Mouse (Mus musculus): Measurements from ENCODE around the gene Tgfb1. TPM values are rescaled to one million over a fixed set of nuclear protein-coding genes. Genes with fewer than 3 reads are reported as not detected.
A peak's percentile ranks its signal among the peaks of the same experiment; 100 is the strongest.
"Not testable (repeated sequence)": the region's sequence is repeated elsewhere in the genome, so short reads cannot be mapped to it uniquely, and the experiment has no call there.

Tgfb1 gene
- total RNA-seq, 2 experiments from 2014 or later: 47.3 to 48.9 TPM

- DNase-seq (ENCODE audit: low spot score in 2 of 2): no peak
These were observed 17.1 kb downstream of the Tgfb1 start for GRCm38 (mm10) chr7:25703793-25704494.

GRCm38 (mm10) chr7:25704716-25705364, 18.0 kb downstream of the Tgfb1 start:
- no peak for DNase-seq (ENCODE audit: low spot score in 2 of 2)

DNA sequence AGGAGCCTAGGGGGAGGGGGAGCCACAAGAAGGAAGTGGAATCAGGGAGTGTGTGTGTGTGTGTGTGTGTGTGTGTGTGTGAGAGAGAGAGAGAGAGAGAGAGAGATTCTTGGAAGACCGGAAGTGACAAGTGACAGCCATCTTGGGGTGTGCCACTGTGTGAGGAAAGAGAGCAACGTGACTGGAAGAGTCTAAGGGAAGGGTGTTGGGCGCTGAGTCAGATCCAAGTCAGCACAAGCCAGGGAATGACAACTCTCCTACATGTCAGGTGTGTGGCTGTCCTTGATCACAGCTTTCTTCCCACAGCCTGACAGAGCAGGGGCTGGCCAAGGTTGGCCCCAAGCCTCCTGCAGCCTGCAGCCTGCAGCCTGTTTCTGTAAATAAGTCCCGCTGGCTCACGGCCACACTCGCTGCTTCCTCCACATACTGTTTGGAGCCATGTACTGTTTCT, 19.0 kb downstream of the Tgfb1 start:
- DNase-seq (ENCODE audit: low spot score in 2 of 2): no peak

- no peak for DNase-seq (ENCODE audit: low spot score in 2 of 2)
These were observed 19.9 kb downstream of the Tgfb1 start for GRCm38 (mm10) chr7:25706578-25707170.

- no peak for DNase-seq (ENCODE audit: low spot score in 2 of 2)
These were observed 20.9 kb downstream of the Tgfb1 start for GRCm38 (mm10) chr7:25707581-25708292.

DNA sequence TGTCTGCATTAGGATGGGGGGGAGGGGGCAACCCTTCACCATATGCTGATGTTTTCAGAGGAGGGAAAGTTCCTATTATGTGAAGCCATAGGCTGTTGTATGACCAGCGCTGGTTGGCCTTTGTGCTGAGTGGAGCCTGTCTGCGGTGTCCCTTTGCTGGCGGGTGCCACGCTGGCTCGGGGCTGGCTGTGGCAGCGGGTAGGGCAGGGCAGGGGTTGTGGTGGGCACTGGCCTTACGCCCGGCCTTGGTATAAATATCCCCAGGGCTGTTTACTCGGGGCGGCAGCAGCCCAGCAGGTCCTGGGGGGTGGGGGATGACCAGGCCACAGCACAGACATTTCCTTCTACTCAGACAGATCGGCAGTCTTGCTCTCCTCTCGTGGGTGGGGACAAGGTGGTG, 23.2 kb downstream of the Tgfb1 start:
- DNase-seq (ENCODE audit: low spot score in 2 of 2): no peak

- DNase-seq (ENCODE audit: low spot score in 2 of 2): no peak
These were observed 23.8 kb downstream of the Tgfb1 start for GRCm38 (mm10) chr7:25710519-25711130.

- no peak for DNase-seq (ENCODE audit: low spot score in 2 of 2)
These were observed 24.4 kb downstream of the Tgfb1 start for GRCm38 (mm10) chr7:25711165-25711564.

DNA sequence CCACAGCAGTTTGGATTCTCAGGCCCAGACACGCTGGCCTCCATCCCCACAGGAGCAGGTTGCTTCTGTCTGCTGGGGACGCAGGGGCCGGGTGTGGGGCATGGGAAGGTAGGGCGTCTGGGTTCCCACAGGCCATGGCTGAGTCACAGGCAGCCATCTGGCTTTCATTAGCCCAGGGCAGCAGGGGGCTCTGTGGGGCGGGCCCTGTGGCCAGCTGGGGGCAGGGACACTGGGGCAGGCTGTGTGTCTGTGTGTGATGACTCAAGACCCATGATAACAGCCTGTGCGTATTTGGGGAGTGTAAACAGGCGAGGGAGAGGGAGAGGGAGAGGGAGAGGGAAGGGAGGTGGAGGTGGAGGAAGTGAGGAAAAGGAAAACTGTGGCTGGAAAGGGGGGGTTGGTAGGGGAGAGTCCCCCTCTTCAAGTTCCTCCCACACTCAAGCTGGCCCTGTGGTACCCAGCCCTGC, 25.0 kb downstream of the Tgfb1 start:
- no peak for DNase-seq (ENCODE audit: low spot score in 2 of 2)

GRCm38 (mm10) chr7:25712801-25713200, 26.0 kb downstream of the Tgfb1 start:
- no peak for DNase-seq (ENCODE audit: low spot score in 2 of 2)

- no peak for DNase-seq (ENCODE audit: low spot score in 2 of 2)
These were observed 27.8 kb downstream of the Tgfb1 start for GRCm38 (mm10) chr7:25714581-25714980.

DNA sequence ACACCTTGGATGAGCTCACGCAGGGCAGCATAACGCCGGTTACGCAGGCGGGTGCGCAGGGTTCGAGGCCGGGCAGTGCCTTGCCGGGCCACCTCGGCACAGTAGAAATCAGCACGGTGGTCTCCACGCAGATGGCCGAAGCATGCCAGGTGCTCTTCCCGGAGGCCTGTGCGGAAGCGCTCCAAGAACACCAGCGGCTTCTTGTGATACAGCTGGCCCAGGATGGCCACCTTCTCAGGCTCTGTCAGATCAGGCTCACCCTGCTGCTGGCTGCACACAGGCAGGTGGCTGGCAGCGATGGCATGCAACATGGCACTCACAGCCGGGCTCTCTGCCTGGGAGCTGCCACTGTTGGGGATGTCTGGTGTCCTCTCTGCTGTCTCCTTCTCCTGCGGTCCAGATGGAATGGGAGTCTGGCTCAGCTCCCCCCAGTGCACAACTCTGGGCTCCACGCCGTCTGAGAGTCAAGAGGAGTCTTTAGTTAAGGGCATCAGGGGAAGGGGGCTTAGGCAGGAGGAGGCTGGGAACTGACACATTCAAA, 29.0 kb downstream of the Tgfb1 start:
- no peak for DNase-seq (ENCODE audit: low spot score in 2 of 2)

- no peak for DNase-seq (ENCODE audit: low spot score in 2 of 2)
These were observed 30.7 kb downstream of the Tgfb1 start for GRCm38 (mm10) chr7:25717478-25717877.

DNA sequence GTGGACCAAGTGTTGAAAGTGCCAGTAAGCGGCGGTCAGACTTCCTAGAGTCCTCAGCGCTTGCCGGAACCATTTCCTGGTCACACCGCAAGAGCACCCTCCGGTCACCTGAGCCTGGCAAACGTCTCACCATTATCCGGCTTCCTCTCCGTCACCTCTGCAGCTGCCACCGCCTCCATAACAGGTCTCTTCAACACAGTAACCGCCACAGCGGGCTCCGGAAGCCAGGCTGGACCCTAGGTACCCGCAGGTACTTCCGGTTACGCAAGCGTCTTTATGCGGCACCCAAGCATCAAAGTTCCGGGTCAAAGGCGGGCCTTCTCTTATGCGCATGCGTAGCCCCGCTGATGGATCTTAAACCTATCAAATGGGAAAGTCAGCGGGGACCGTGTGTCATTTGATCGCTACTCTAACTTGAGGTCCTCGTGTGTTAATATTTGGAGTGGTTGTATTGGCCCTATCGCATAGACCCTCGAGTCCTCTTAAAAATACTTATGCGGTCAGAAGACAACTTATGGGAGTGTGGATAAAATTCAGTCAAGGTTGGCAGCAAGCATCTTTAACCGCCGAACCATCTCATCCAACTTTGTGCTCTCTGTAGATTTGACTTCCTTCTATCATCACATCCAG, 32.1 kb downstream of the Tgfb1 start, which contains the start of gene Ccdc97:
Gene Ccdc97 (minus strand): TSS at position 301 of the 630 bp plus-strand sequence.
- DNase-seq (ENCODE audit: low spot score in 2 of 2): peak; percentile 56 to 83

DNA sequence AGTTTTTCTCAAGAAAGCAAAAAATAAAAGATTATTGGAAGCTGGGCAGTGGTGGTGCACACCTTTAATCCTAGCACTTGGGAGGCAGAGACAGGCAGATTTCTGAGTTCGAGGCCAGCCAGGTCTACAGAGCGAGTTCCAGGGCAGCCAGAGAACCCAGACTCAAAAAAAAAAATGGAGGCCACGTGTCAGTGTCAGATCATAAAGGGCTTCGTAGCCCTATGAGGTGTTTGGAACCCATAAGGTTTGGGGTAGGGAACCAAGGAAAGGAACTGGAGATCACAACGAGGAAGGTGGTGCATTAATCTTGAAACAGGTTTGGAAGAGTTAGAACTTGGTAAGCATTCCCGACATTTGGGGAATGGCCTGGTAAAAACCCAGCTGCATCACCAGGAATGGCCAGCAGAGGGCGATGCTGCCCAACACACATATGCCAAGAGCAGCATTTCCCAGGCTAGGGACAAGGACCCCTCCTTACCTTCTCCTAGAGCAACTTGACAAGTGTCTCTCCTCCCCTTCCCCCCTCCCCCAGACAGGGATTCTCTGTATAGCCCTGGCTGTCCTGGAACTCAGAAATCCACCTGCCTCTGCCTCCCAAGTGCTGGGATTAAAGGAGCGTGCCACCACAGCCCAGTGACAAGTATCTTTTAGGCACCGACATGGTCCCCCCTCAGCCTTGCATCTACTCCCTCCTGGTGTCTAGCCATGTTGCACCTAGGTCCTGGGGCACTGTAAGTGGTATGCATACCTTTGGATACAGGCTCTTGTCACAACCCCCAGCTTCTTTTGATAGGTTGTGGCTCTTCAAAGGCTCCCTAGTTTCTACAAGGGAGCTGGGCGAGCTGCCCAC, 33.2 kb downstream of the Tgfb1 start:
- peak; percentile 64 to 66 for DNase-seq (ENCODE audit: low spot score in 2 of 2)

- no peak for DNase-seq (ENCODE audit: low spot score in 2 of 2)
These were observed 34.0 kb downstream of the Tgfb1 start for GRCm38 (mm10) chr7:25720760-25721159.

DNA sequence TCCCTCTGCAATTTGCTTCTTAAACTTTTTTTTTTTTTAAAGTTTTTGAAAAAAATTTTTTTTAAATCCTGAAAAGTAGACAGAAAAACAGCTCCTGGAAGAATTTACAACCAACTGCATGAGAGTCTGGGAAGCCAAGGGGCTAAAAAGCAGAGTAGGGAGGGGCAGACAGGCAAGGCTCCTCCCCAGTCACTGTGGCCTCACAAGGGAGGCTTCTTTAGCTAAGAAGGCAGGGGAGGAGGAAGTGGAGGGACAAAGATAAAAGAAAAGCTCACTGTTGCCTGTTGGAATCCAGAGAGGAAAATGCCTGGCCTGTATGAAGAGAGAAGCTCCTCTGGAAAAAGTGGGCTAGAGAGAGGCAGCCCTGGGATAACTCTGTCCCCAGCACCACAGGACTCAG, 35.0 kb downstream of the Tgfb1 start:
- DNase-seq (ENCODE audit: low spot score in 2 of 2): not testable (repeated sequence)

DNA sequence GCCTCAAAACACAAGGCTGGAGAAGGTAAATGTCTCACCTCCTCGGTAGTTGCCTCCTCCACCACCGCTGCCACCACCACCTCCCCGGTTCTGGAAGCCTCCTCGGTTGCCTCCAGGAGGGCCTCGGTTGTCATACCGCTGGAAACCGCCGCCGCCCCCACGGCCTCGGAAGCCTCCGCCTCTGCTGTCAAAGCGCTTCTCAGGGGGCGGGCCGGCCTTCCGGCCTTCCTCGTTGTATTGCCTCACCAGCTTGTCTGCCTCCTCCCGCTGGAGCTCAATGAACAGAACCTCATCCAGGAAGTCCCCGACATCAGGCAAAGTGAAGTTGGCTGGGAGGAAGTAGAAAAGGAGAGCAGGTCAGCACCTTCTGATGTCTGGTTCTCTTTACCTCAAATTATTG, 39.1 kb downstream of the Tgfb1 start:
- no peak for DNase-seq (ENCODE audit: low spot score in 2 of 2)

DNA sequence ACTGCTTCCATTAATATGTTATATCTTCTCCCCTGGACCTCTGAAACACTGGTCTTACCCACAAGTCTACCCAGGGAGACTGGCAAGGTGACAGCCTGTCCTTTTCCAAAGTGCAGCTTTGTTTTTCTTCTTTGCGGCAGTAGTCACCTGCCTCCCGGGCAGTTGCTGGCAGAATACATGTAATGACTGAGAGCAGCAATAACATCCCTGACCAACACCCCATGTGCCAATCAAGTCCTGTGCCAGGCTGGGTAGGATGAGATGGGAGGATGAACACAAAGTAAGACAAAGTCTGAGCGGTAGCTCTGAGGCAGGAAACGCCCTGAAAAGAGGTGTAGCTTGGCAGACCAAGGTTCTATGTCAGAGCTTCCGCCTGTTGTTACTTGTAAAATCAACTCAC, 41.0 kb downstream of the Tgfb1 start:
- no peak for DNase-seq (ENCODE audit: low spot score in 2 of 2)
